Mouse (Mus musculus): ENCODE measurements around the gene Pitpnc1. TPM values are rescaled to one million over a fixed set of nuclear protein-coding genes. Genes with fewer than 3 reads are reported as not detected.
"Not testable (repeated sequence)": the region's sequence is repeated elsewhere in the genome, so short reads cannot be mapped to it uniquely, and the experiment has no call there.

The Pitpnc1 gene
- polyA plus RNA-seq (2014; fragmentation: Nextera tagmentation; extraction: Ambion mirVana) = 16.2 and 17.3 TPM in 2 replicates

- under 1% methylated on average over 37 of the region's 37 CpGs for WGBS
Observed at GRCm38 (mm10) chr11:107470521-107471041, at the start of gene Pitpnc1. Pitpnc1 (minus strand) TSS chr11:107470699.

GRCm38 (mm10) chr11:107518645-107519429 is 48.3 kb upstream of the Pitpnc1 start:
- Histone ChIP-seq H3K9ac (no peak overlapping the region), H3K27ac (ENCODE audit: low read depth) (no peak overlapping the region), H3K36me3 (ENCODE audit: insufficient read depth) (no peaks in the 10 kb centered on the region), H3K4me2 (no peak overlapping the region), H3K4me1 (ENCODE audit: insufficient read depth) (no peaks in the 10 kb centered on the region), H3K4me3 (ENCODE audit: low read depth, low read length) (no peak overlapping the region), H3K27me3 (ENCODE audit: insufficient read depth, low read length) (no peaks in the 10 kb centered on the region), H3K9me3 (ENCODE audit: low read depth, low read length) (no peaks in the 10 kb centered on the region)
- no peak for DNase-seq
- TF ChIP-seq CTCF (IDR thresholded peaks at IDR 0.05; ENCODE audit: low read depth) = no peak
- no peak for ATAC-seq (ENCODE audit: insufficient read depth)
- WGBS = 56% methylated on average over 5 of the region's 5 CpGs

More at GRCm38 (mm10) chr11:107470521-107471041, at the start of gene Pitpnc1:
- H3K9me3 ChIP-seq (ENCODE audit: low read depth, low read length) = no peaks in the 10 kb centered on the region
- peak within 1 kb of the TSS; percentile 79 for H3K4me3 ChIP-seq (ENCODE audit: low read depth, low read length)
- H3K36me3 ChIP-seq (ENCODE audit: insufficient read depth) = no peaks in the 10 kb centered on the region
- DNase-seq (peak; percentile 95), ATAC-seq (ENCODE audit: insufficient read depth) (peak; percentile 87)
- no peaks in the 10 kb centered on the region for H3K27me3 ChIP-seq (ENCODE audit: insufficient read depth, low read length)
- H3K27ac ChIP-seq (ENCODE audit: low read depth) = peak within 1 kb of the TSS; percentile 96
- peak within 1 kb of the TSS; percentile 80 for H3K4me2 ChIP-seq
- peaks cover 5% of the 10 kb centered on the region; the same call in 1 of the 2 replicates for H3K4me1 ChIP-seq (ENCODE audit: insufficient read depth)
- TF ChIP-seq CTCF (IDR thresholded peaks at IDR 0.05; ENCODE audit: low read depth) = 0 out of 2 replicates have a peak, but pooled peaks have one; percentile 10
- peak within 1 kb of the TSS; percentile 89 for H3K9ac ChIP-seq

- Histone ChIP-seq H3K9ac (no peak overlapping the region), H3K36me3 (ENCODE audit: insufficient read depth) (no peaks in the 10 kb centered on the region), H3K4me2 (no peak overlapping the region), H3K27me3 (ENCODE audit: insufficient read depth, low read length) (no peaks in the 10 kb centered on the region), H3K4me1 (ENCODE audit: insufficient read depth) (no peaks in the 10 kb centered on the region), H3K27ac (ENCODE audit: low read depth) (no peak overlapping the region), H3K9me3 (ENCODE audit: low read depth, low read length) (no peaks in the 10 kb centered on the region), H3K4me3 (ENCODE audit: low read depth, low read length) (no peak overlapping the region)
- ATAC-seq (ENCODE audit: insufficient read depth) (no peak), DNase-seq (no peak)
- 84% methylated on average over 2 of the region's 2 CpGs for WGBS
- TF ChIP-seq CTCF (IDR thresholded peaks at IDR 0.05; ENCODE audit: low read depth) = no peak
Observed at GRCm38 (mm10) chr11:107516387-107516786, 45.9 kb upstream of the Pitpnc1 start.

GRCm38 (mm10) chr11:107513047-107513446 is 42.5 kb upstream of the Pitpnc1 start:
- H3K27me3 ChIP-seq (ENCODE audit: insufficient read depth, low read length) = no peaks in the 10 kb centered on the region
- H3K4me2 ChIP-seq = no peak overlapping the region
- no peak overlapping the region for H3K9ac ChIP-seq
- no peak overlapping the region for H3K27ac ChIP-seq (ENCODE audit: low read depth)
- peak; percentile 55 for DNase-seq
- no peak overlapping the region for H3K4me3 ChIP-seq (ENCODE audit: low read depth, low read length)
- no peaks in the 10 kb centered on the region for H3K36me3 ChIP-seq (ENCODE audit: insufficient read depth)
- ATAC-seq (ENCODE audit: insufficient read depth) = no peak
- H3K4me1 ChIP-seq (ENCODE audit: insufficient read depth) = no peaks in the 10 kb centered on the region
- no peaks in the 10 kb centered on the region for H3K9me3 ChIP-seq (ENCODE audit: low read depth, low read length)
- WGBS = 62% methylated on average over 10 of the region's 10 CpGs
- no peak for TF ChIP-seq CTCF (IDR thresholded peaks at IDR 0.05; ENCODE audit: low read depth)

GRCm38 (mm10) chr11:107511954-107512353 is 41.5 kb upstream of the Pitpnc1 start:
- TF ChIP-seq CTCF (IDR thresholded peaks at IDR 0.05; ENCODE audit: low read depth) = peak; percentile 90
- WGBS = 40% methylated on average over 5 of the region's 5 CpGs
- not testable (repeated sequence) for ATAC-seq (ENCODE audit: insufficient read depth); H3K9me3 ChIP-seq (ENCODE audit: low read depth, low read length); H3K36me3 ChIP-seq (ENCODE audit: insufficient read depth); H3K27ac ChIP-seq (ENCODE audit: low read depth); H3K4me1 ChIP-seq (ENCODE audit: insufficient read depth); H3K9ac ChIP-seq; H3K27me3 ChIP-seq (ENCODE audit: insufficient read depth, low read length); H3K4me3 ChIP-seq (ENCODE audit: low read depth, low read length); H3K4me2 ChIP-seq
- peak; percentile 90 for DNase-seq

- Histone ChIP-seq H3K9ac (no peak overlapping the region), H3K4me1 (ENCODE audit: insufficient read depth) (no peaks in the 10 kb centered on the region), H3K4me3 (ENCODE audit: low read depth, low read length) (no peak overlapping the region), H3K27me3 (ENCODE audit: insufficient read depth, low read length) (no peaks in the 10 kb centered on the region), H3K9me3 (ENCODE audit: low read depth, low read length) (no peaks in the 10 kb centered on the region), H3K4me2 (peak overlapping the region; percentile 52), H3K27ac (ENCODE audit: low read depth) (no peak overlapping the region), H3K36me3 (ENCODE audit: insufficient read depth) (no peaks in the 10 kb centered on the region)
- WGBS = 3% methylated on average over 18 of the region's 18 CpGs
- ATAC-seq (ENCODE audit: insufficient read depth) (no peak), DNase-seq (peak; percentile 52)
- no peak for TF ChIP-seq CTCF (IDR thresholded peaks at IDR 0.05; ENCODE audit: low read depth)
Observed at GRCm38 (mm10) chr11:107510362-107511269, 40.1 kb upstream of the Pitpnc1 start.

Data from lung, embryonic 14.5 days (tissue).